Mouse (Mus musculus) lung, adult 2 months (tissue): ENCODE measurements around the gene Zfp62. TPM values are rescaled to one million over a fixed set of nuclear protein-coding genes. Genes with fewer than 3 reads are reported as not detected.

ENCODE experiments used
- DNase-seq: peaks from one replicate; pipeline ENCODE4 v3.0.0; 2022
- H3K4me1 ChIP-seq: fragments of 200-500 bp; 2 replicates; pipeline ENCODE4 v1.6.1; 2011; ENCODE audit warnings: low read length; ENCODE audit not compliant: control insufficient read depth, insufficient read depth
- H3K4me3 ChIP-seq: fragments of 200-500 bp; replicated peaks from 2 replicates; pipeline ENCODE3; 2011; ENCODE audit warnings: low read depth, mild to moderate bottlenecking, control low read depth, low read length; ENCODE audit errors: extremely low read depth
- CTCF ChIP-seq: fragments of 200-500 bp; IDR thresholded peaks from 2 replicates; pipeline ENCODE4 v1.5.1; 2011; ENCODE audit warnings: mild to moderate bottlenecking, low read length, control low read depth; ENCODE audit not compliant: insufficient read depth
- POLR2A ChIP-seq: fragments of 200-500 bp; IDR thresholded peaks from 2 replicates; pipeline ENCODE4 v1.6.1; 2011; ENCODE audit warnings: low read depth, mild to moderate bottlenecking, control low read depth, low read length, borderline replicate concordance; ENCODE audit errors: extremely low read depth
- WGBS: fragments of 180-500 bp; shearing (Covaris S2); methylation state at CpG from one replicate; pipeline ENCODE4 v1.1.7; 2018; 5-methylcytosine and 5-hydroxymethylcytosine counted together
- polyA plus RNA-seq: library from polyadenylated mRNA; depleted of rRNA; stranded (reverse); fragments of >200 nt; gene quantifications from 2 replicates; pipeline ENCODE4 v1.2.3, GENCODE M21; 2012

Zfp62 gene
- polyA plus RNA-seq, 1 experiment = 3.0 TPM

- DNase-seq = no peak
- H3K4me1 ChIP-seq = peaks cover 2% of the 10 kb centered on the region; the same call in 1 of the 2 replicates
- TF ChIP-seq POLR2A = no peak
- H3K4me3 ChIP-seq = no peak overlapping the region
- WGBS = 44% methylated on average over 1 of the region's 1 CpGs
Observed at GRCm38 (mm10) chr11:49236891-49237290, 33.8 kb downstream of the Zfp62 start.

- DNase-seq = no peak
- no peak overlapping the region for H3K4me3 ChIP-seq
- H3K4me1 ChIP-seq = peaks cover 2% of the 10 kb centered on the region; the same call in 1 of the 2 replicates
- no peak for TF ChIP-seq POLR2A
- no peak for TF ChIP-seq CTCF
- WGBS = 27% methylated on average over 2 of the region's 2 CpGs
Observed at GRCm38 (mm10) chr11:49237532-49237931, 34.4 kb downstream of the Zfp62 start.

- Histone ChIP-seq H3K4me3 (no peak overlapping the region), H3K4me1 (peaks cover 2% of the 10 kb centered on the region)
- TF ChIP-seq POLR2A (no peak), CTCF (no peak)
- WGBS = 79% methylated on average over 1 of the region's 1 CpGs
- no peak for DNase-seq
Observed at GRCm38 (mm10) chr11:49240310-49240709, 37.2 kb downstream of the Zfp62 start.

- no peak for DNase-seq
- peaks cover 5% of the 10 kb centered on the region for H3K4me1 ChIP-seq
- TF ChIP-seq CTCF (no peak), POLR2A (no peak)
- no peak overlapping the region for H3K4me3 ChIP-seq
- WGBS = 68% methylated on average over 4 of the region's 4 CpGs
Observed at GRCm38 (mm10) chr11:49240874-49241273, 37.8 kb downstream of the Zfp62 start.

GRCm38 (mm10) chr11:49241471-49241870 is 38.4 kb downstream of the Zfp62 start:
- 27% methylated on average over 1 of the region's 1 CpGs for WGBS
- no peak for DNase-seq
- Histone ChIP-seq H3K4me1 (peaks cover 7% of the 10 kb centered on the region), H3K4me3 (no peak overlapping the region)
- TF ChIP-seq CTCF (no peak), POLR2A (no peak)

GRCm38 (mm10) chr11:49242944-49243626 is 40.0 kb downstream of the Zfp62 start:
- TF ChIP-seq CTCF (no peak), POLR2A (no peak)
- DNase-seq = no peak
- Histone ChIP-seq H3K4me1 (peaks cover 15% of the 10 kb centered on the region), H3K4me3 (peak overlapping the region; percentile 81)
- whole genome bisulfite sequencing = 21% methylated on average over 11 of the region's 11 CpGs

- peak; percentile 89 for DNase-seq
- no peak for TF ChIP-seq CTCF
- TF ChIP-seq POLR2A = peak; percentile 64; the same call in 1 of the 2 replicates
- under 1% methylated on average over 60 of the region's 60 CpGs for WGBS
- Histone ChIP-seq H3K4me1 (peaks cover 20% of the 10 kb centered on the region), H3K4me3 (peak within 1 kb of the TSS; percentile 81)
Observed at GRCm38 (mm10) chr11:49243727-49244594, 40.9 kb downstream of the Zfp62 start, which contains the start of gene Mgat1. TSS of gene Mgat1 (plus strand) at chr11:49244191.

GRCm38 (mm10) chr11:49244595-49244930 is 41.5 kb downstream of the Zfp62 start:
- no peak for TF ChIP-seq CTCF
- TF ChIP-seq POLR2A = no peak
- 2% methylated on average over 4 of the region's 4 CpGs for WGBS
- no peak for DNase-seq
- Histone ChIP-seq H3K4me1 (peaks cover 25% of the 10 kb centered on the region), H3K4me3 (peak overlapping the region; percentile 81)

- peaks cover 28% of the 10 kb centered on the region for H3K4me1 ChIP-seq
- DNase-seq = no peak
- 19% methylated on average over 7 of the region's 7 CpGs for WGBS
Observed at GRCm38 (mm10) chr11:49245176-49245575, 42.1 kb downstream of the Zfp62 start.

More at GRCm38 (mm10) chr11:49245176-49245575, 42.1 kb downstream of the Zfp62 start:
- H3K4me3 ChIP-seq = no peak overlapping the region
- TF ChIP-seq POLR2A = no peak; the same call in 1 of the 2 replicates
- TF ChIP-seq CTCF = no peak
